8 mouse cellular contexts compared by ENCODE assay signal in the genomic region with DNA sequence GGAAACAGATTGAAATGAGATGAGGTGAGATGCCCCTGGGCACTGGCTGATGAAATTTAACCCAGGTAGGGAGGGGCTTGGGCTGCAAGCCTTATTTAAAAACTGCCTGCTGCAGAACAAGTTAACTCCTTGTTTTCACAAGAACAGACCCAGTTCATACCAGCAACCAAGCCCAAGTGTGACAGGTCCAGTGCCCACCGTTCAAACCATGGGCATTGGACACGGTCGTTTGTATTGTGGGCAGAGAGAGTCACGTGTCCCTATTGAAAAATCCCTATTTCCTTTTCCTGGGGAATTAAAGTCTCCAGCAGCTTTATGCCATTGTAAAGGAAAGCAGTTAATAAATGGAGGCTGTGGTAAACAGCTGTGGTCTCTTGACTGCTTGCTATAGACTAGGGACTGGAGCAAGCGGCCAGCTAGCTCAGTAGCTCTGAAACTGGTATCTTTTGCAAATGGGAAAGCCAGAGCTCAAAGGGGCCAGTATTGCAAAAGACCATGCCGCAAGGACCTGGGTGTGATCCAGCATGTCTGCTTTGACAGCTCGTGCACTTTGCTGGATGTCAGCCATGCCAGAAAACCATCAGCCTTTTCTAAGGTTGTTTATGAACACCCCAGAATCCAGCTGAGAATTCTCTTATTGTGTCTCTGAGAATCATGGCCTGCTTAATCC.
A peak's percentile ranks its signal among the peaks of the same experiment; 100 is the strongest.
DNase-seq lines count a peak whose midpoint lies in the region; ATAC-seq lines count a peak whose summit lies in the region.

No protein-coding gene starts in this region.

- no peak overlapping the region for H3K9ac ChIP-seq in limb, embryonic 13.5 days
- no peak overlapping the region for H3K9ac ChIP-seq in neural tube, embryonic 15.5 days (replicated peaks)

- 0 out of 2 replicates have a peak, but pooled peaks cover 6% of the 10 kb centered on the region for H3K36me3 ChIP-seq in limb, embryonic 13.5 days
- H3K36me3 ChIP-seq in neural tube, embryonic 15.5 days: no peaks in the 10 kb centered on the region

- no peak overlapping the region for H3K4me3 ChIP-seq in limb, embryonic 13.5 days
- no peak overlapping the region for H3K4me3 ChIP-seq in neural tube, embryonic 15.5 days (replicated peaks)

- 8% methylated on average over 7 of the region's 7 CpGs for WGBS in limb, embryonic 13.5 days
- WGBS in neural tube, embryonic 15.5 days: 16% methylated on average over 7 of the region's 7 CpGs

- peak overlapping the region; percentile 33 for H3K4me2 ChIP-seq in limb, embryonic 13.5 days (replicated peaks)
- no peak overlapping the region; the same call in 1 of the 2 replicates for H3K4me2 ChIP-seq in neural tube, embryonic 15.5 days

- H3K4me1 ChIP-seq in limb, embryonic 13.5 days: peaks cover 62% of the 10 kb centered on the region
- peaks cover 34% of the 10 kb centered on the region for H3K4me1 ChIP-seq in neural tube, embryonic 15.5 days

- peak; percentile 54 for DNase-seq in adrenal gland, adult 8-10 months
- DNase-seq in adrenal gland, adult 18-20 months (ENCODE audit: low spot score in 2 of 2): no peak
- peak; percentile 15 for DNase-seq in right cerebral cortex, postnatal 4 days
- no peak for DNase-seq in right cerebral cortex, adult 18-20 months
- no peak for DNase-seq in spleen, postnatal 36 days (ENCODE audit: low spot score in 2 of 2)
- DNase-seq in right cerebral cortex, adult 2 months (ENCODE audit: low spot score in 2 of 2): no peak

- no peak for ATAC-seq in limb, embryonic 13.5 days (ENCODE audit: low FRiP score, low read depth)
- no peak for ATAC-seq in neural tube, embryonic 15.5 days (ENCODE audit: low FRiP score)

- H3K9me3 ChIP-seq in limb, embryonic 13.5 days: no peaks in the 10 kb centered on the region
- no peaks in the 10 kb centered on the region for H3K9me3 ChIP-seq in neural tube, embryonic 15.5 days (replicated peaks)

- H3K27ac ChIP-seq in limb, embryonic 13.5 days: peak overlapping the region; percentile 34; the same call in 1 of the 2 replicates
- H3K27ac ChIP-seq in neural tube, embryonic 15.5 days (replicated peaks): peak overlapping the region; percentile 63

- H3K27me3 ChIP-seq in limb, embryonic 13.5 days: no peaks in the 10 kb centered on the region
- no peaks in the 10 kb centered on the region for H3K27me3 ChIP-seq in neural tube, embryonic 15.5 days (replicated peaks)

Comparison
In these comparisons a context has a peak if more than half of its experiments do, and no peak if none do; other contexts are left out.
1. DNase-seq: peak in adrenal gland, adult 8-10 months (single experiment) and right cerebral cortex, postnatal 4 days (single experiment); none in adrenal gland, adult 18-20 months (0 of 2), right cerebral cortex, adult 18-20 months (single experiment), spleen, postnatal 36 days (0 of 2) and right cerebral cortex, adult 2 months (0 of 2).